Mouse (Mus musculus) granulocyte monocyte progenitor cell, adult 5-6 weeks (primary cell): Measurements from ENCODE around the gene Comp. TPM values are rescaled to one million over a fixed set of nuclear protein-coding genes. Genes with fewer than 3 reads are reported as not detected.

Source experiments
- ATAC-seq: replicated peaks from 2 replicates; pipeline ENCODE4 v1.8.0; 2016; ENCODE audit warnings: mild to moderate bottlenecking, moderate TSS enrichment, inconsistent platforms; ENCODE audit not compliant: poor library complexity, severe bottlenecking
- total RNA-seq, 2 experiments: library from RNA; stranded (forward) in 1 of 2; stranded (reverse) in 1 of 2; fragments of 200-712, 200-1000 nt in 1 of 2; fragments of >200 nt in 1 of 2; fragmentation: Nextera tagmentation in 1 of 2; gene quantifications; 2 replicates each; pipeline ENCODE4 v1.2.3; 2014 to 2017

The Comp gene
- total RNA-seq (2014; fragmentation: Nextera tagmentation) (0.88 TPM in 1 of 2 replicates, not detected in the other), total RNA-seq (2017) (not detected in 2 replicates)

DNA sequence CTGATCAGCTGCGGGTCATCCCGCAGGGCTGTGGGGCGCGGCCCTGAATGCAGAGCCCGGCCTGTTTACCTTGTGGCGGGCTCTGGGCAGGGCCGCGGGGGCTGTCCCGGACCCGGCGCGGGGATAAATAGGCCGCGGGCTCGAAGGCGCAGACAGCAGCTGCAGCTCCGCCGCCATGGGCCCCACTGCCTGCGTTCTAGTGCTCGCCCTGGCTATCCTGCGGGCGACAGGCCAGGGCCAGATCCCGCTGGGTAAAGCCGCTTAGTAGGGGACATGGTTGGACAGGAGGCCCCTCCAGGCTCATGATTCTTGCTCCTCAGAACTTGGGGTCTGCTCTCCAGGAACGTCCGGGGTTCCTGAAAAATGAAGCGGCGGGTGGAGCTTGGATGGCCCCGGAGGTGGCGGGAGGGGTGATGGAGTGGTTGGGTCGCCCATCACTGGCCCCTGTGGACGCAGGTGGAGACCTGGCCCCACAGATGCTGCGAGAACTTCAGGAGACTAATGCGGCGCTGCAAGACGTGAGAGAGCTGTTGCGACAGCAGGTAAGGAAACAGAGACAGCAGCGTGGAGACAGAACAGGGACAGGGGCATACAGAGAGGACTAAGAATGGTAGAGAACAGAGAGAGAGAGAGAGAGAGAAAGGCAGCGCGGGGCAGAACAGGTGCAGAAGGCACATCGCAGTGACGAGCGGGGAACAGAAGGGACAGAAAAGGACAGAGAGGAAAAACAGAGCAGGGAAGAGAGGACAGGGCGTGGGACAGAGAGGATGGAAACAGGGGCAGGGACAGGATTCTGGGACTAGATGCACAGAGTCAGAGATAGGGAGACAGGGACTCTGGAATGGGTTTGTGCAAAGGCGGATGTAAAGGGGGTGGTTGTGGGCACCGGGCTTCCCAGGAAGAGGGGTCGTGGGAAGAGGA lies at the start of gene Comp:
Gene Comp, plus strand, starts transcription at position 162 of the 921 bp plus-strand sequence.
- ATAC-seq = no peak

DNA sequence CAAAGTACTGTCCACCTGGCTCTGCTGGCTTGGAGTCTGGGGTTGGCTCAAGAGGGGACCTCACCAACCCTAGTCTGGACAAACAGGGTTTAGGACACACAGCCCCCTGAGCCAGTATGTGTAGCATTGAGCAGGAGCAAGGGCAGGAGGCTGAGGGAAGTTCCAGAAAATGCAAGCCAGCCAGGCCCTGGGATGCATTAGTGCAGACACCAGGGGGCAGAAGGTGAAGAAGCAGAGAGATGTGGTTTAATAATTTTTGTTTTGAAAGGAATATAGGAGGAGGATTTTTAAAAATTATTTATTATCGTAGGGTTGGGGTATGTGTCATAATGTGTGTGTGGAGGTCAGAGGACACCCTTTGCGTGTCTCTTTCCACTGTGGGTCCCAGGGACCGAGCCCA lies 49.6 kb upstream of the Comp start:
- ATAC-seq = no peak

DNA sequence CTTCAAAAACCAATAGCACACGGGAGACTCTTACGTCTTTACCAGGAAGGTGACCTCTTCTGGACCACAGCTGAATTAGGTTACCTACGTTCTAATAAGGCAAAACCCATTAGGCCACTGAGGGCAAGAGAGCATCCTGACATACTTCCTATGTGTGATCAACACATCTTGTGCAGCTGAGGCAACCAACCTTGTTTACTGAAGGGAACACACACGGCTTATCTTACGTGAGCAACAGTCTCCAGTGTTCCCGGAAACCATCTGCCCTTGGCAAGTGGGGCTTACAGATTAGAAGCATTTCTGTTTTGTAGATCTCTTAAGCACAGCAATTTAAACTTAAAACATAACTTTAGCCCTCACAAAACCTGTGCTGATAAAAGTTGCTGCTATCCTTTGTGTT lies 45.8 kb upstream of the Comp start:
- ATAC-seq = no peak

DNA sequence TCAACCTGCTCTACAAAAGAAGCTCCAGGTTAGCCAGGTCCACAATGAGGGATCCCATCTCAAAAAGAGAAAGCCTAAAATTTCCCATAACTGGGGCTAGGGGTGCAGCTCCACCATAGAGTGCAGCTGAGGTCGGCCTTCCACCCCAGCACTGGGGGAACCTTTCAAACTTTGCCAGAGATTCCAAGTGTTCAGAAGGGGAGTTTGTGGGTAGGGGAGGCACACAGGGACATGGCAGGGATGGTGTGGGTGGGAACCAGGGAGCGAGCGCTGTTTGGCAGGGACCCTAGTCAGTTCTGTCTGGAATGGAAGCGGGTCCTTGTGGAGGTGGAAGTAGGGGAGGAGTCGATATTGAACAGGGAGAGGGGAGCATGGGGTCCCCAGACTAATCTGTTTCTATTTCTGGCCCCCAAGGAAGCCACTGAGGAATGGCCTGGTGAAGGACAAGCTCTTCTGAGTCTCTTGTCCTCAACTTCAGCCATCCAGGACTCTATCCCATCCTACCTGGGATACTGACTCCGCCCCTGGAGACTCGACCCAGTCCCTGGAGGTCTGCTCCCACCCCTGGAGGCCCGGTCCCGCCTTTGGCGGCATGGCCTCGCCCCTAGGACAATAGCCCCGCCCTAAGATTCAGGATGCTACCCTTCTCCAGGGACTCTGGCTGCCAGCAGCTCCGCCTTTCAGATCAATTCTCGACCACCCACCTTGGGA lies 44.1 kb upstream of the Comp start, which contains the start of gene Gdf1:
Gene Gdf1, plus strand, starts transcription at position 694 of the 711 bp plus-strand sequence.
- ATAC-seq = no peak; the same call in 1 of the 2 replicates

DNA sequence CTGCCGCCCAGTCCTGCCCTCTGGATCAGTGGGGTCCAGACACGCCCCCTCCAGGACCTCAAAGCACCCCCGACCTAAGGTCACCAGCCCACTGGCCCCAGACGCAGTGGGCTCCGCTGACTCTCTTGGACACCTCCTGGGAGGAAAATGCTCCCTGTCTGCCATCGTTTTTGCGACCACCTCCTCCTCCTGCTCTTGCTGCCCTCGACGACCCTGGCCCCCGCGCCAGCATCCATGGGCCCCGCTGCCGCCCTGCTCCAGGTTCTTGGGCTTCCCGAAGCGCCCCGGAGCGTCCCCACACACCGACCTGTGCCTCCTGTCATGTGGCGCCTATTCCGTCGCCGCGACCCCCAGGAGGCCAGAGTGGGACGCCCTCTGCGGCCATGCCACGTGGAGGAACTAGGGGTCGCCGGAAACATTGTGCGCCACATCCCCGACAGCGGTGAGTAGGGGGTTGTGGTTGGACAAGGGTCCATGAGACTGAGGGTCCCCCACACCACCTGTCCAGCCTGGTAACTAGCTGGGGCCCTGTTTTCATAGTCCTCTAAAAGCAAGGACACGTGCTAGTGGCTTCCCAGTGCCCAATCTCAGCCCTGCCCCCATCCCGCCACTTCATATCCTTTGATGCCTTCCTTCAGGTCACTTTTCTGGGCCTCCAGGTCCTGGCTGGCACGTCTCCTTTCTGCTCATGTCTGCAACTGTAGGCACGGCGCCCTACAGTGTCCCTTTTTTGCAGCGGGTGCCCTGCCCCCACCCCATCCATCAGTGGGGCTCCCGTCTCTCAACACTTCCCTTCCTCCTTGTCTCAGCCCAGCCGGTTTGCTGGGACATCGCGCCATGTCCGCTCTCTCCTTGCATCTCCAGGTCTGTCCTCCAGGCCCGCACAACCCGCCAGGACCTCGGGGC lies 43.3 kb upstream of the Comp start:
- ATAC-seq = peak; percentile 12; the same call in 1 of the 2 replicates

DNA sequence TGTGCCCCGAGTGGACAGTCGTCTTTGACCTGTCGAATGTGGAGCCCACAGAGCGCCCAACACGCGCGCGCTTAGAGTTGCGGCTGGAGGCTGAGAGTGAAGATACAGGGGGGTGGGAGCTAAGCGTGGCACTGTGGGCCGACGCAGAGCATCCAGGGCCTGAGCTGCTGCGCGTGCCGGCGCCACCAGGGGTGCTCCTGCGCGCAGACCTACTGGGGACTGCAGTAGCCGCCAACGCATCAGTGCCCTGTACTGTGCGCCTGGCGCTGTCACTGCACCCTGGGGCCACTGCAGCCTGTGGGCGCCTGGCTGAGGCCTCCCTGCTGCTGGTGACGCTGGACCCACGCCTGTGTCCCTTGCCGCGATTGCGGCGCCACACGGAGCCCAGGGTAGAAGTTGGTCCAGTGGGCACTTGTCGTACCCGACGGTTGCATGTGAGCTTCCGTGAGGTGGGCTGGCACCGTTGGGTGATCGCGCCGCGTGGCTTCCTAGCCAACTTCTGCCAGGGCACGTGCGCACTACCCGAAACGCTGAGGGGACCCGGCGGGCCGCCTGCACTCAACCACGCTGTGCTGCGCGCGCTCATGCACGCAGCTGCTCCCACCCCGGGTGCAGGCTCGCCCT lies 42.5 kb upstream of the Comp start:
- ATAC-seq = peak; percentile 46

DNA sequence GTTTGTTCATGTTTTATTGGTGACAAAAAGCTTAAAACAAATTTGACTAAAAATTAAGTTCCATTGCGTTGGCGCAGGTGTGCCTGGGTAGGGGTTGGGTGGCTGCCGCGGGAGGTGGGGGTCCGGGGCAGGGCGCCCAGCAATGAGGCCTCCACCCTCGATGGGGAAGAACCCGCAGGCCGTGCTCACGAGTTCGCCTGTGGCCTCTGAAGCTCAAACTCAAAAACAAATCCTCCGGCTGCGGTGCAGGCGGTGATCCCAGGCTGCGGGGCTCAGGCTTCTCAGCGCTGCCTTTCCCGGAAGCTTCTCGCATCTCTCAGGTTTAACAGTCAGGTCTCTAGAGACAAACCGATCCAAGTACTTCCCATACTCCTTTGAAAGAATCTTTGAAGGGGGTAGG lies 41.8 kb upstream of the Comp start:
- no peak for ATAC-seq

DNA sequence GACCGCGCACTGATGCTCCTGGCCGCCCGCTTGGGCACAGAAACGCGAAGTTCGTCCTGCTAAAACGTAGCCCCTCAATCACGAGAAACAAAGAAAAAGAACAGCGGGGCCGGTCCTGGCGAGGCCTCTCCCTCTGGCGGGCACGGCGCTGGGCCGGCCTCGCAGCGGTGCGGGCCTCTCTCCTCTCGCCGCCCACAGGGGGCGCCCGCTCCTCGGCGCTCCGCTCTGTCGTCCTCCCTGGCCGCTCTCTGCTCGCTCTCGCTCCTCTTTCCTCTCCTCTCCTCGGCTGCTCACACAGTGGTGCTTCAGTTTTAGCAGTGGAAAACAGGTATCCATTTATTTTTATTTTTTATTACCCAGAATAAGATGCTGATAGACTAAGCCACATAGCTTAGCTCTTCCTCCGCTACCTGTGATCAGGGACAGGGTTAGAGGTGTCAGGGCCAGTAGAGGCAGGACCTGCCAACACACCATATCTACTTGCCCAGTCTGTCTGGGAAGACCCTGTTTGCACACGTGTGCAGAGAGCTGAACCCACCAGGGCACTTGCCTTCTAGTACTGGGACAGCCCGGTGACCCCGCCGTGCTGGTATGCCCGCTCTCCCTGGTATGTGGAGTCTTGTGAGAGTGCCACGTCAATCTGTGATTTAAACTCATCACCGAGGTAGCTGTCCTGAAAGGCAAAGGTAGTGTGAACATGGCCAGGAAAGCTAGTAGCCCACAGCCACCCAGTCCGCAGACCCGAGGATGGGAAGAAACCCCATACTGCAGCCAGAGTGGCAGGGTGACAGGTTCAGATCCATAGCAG lies 41.1 kb upstream of the Comp start:
- ATAC-seq = no peak

DNA sequence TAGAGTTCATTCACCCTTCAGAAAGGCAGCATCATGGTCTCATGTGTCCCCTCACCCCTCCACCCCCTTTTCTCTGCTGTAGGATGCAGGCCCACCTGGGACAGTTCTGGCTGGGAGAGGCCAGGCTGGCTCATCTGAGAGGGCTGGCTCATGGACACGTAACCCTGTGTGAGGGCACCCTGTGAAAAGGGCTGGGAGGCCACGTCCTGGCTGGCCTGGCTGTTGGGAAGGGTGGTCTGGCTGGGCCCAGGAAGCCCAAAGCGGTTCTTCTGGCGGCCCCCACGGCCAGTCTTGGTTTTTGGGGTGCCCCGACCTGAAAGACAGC lies 40.5 kb upstream of the Comp start:
- ATAC-seq = no peak

DNA sequence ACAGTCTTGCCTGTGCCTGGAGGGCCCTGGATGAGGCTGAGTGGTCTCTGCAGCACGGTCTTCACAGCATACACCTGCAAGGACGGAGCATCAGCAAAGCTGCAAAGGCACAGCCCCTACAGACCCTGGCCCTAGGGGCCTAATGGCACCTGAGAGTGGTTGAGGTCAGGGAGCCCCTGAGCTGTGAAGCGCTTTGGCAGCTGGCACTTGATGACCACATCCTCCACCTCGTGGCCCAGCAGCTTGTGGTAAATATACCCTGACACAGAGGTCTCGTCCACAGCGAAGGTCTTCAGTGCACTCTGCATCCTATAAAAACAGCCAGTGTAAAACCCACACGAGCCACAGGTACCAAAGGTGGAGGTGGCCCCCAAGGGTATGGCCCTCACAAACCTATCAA lies 34.4 kb upstream of the Comp start:
- no peak for ATAC-seq

DNA sequence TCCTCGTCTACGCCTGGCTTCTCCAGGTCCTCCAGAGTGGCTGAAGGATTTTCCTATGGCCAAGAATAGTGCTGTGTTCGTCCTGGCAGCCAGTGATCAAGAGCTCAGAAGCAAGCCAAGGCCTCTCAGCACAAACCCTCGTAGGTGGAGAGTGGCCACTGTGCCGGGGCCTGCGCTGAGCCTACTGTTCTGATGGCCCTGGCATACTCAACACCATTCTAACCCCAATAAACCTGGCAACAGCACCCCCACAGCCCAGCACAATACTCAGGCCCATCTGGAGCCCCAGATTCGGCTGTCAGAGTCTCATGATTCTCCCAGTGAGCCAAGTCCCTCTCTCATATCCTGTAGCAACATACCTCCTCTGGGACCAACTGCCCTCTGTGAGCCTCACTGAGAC lies 32.7 kb upstream of the Comp start:
- ATAC-seq = no peak

DNA sequence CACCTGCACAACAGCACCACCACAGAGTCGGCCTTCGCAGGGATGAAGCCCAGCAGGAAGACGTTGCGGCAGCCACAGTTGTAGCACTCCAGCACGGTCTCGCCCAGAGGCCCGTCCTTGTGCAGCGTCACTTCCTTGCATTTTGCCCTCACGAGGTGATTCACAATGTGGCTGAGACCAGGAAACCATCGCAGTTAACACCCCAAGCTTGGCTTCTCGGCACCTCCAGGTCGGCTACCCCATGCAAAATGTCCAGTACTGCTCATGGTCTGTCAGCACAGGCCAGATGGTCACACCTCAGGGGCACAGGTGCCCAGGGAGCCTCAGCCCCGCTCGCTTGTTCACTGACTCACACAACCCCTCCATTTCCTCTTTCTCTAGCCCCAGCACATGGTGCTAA lies 31.4 kb upstream of the Comp start:
- ATAC-seq = peak; percentile 25; the same call in 1 of the 2 replicates

DNA sequence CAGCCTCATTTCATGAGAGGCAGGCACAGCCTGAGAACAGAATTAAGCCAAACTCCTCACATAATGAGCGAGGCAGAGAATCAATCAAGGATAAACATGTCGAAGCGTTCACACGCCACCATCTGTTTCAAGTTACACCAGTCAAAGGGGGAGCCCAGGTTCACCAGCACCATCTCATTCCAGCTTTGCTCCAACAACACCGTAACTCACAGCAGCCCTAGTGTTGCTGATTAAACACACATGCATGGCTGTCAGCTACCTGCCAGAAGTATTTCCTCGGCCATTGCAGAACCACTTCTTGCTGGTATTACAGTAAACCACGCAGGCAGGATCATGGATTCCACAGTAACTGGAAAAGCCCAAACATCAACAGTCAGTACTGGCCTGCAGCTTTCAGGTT lies 30.3 kb upstream of the Comp start:
- ATAC-seq = no peak

DNA sequence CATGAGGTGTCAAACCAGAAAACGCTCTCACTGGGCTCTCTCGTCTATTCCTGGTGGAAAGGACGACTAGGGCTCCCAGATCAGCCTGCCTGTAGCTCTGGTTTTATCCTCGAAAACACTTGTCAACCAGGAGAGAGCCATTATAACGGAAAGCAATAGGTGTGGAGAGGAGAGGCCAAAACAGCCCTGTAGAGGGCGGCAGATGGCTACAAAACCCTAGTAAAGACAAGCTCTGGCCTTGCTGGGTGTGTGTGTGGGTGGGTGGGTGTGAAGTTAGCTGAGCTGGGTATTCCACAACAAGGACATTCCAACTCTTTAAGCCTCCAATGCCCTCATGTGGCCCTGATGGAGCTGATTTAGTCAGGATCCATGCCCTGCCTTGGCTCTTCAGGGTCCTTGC lies 29.7 kb upstream of the Comp start:
- peak; percentile 36; the same call in 1 of the 2 replicates for ATAC-seq

DNA sequence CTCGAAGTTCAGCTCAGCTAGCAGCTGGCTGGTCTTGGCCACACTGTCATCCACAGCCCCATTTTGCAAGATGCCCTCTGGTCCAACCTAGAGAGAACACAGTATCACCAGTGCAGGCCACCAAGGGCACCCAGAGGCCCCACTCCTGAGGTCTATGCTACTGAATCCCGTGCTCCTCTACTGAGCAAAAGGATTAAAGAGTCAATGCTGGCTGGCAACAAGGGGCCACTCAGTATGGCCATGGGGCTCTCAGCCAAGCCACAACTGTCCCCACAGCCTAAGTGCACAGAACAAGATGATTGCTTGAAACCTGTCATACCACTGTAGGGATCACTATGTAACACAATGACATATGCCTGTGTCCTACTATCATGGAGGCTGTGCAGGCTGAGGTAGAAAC lies 29.1 kb upstream of the Comp start:
- no peak for ATAC-seq

DNA sequence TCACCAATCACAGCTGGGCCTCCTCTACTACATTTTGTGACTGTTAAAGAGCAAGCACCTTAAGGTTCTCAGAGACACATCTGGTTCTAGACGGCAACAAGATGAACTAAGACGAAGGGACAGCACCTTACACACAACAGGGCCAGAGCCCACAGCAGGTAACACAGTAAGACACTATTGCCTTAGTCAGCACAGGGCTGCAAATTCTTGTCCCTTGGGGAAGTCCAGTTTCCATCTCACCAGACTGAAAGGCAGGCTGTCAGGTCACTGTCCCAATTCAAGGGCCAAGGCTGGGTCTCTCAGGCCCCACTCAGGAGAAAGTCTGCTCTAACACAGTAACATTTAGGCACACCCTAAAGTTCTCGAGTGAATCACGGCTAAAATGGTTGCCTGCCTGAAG lies 25.9 kb upstream of the Comp start:
- no peak for ATAC-seq

DNA sequence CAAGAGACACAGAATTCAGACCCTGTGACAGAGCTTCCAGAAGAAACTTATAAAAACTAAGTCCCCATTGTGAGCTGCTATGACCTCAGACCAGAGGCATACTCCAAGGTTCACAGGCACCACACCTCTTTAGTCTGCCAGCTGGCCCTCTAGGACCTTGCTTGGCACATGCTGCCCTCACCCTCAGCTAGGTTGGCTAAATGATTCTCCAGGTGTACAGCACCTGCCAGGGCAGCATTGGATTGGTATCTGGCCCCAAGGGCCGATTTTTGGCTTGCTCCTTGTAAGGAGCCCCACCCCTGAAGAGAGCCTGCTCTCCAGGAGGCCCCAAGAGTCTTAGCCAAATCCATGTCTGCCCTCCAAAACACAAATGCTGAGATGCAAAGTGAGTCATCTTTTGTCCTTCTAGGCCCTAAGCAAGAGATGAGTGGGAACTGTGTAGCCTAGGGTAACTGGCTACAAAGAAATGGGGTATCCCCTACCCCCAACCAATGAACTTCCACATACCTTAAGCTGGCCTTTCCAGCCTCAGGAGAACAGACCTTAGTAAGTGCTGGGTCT lies 25.4 kb upstream of the Comp start:
- ATAC-seq = no peak

DNA sequence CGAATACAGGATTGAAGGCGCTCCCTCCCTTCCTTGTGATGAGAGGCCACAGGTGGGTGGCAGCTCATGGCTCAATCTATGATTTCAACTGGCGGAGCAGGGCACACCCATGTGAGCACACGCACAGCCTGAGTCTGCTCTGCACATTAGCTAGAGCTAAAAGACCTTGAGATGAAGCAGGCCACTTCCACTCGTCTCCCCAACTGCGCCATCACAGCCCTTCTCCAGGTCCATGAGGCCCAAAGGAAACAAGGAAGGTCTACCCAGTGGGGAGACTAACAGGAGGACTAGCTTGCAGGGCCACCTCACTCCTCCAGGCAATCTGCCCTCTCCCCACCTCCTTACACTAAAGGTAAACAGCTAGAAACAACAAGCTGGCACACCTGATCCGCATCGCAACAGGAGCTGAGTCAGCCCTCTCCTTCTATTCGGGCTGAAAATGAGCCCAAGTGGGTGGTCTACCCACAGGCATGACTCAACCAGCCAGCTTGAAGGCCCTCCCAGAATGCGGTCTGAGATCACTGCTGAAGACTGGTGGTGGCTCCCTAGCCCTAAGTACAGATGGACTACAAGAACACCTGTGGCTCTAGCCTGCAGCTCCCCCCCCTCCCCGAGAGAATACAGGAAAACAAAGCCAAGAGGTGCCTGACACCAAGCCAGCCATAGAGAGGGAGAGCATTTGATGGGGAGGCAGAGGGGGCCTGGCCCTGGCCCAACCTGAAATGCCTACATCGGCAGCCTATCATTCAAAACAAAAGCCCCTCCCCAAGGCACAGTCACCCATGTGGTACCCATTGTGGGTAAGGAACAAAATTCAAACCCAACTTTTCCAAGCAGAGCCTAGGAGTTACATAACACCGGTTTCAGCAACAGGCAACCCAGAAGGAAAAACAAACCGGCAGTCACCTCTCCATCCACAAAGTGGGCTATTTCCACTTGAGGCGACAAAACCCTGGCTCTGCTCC lies 22.0 kb upstream of the Comp start:
- ATAC-seq = no peak
